Mouse (Mus musculus) C2C12 (cell line): ENCODE measurements around the gene Ptchd3. TPM values are rescaled to one million over a fixed set of nuclear protein-coding genes. Genes with fewer than 3 reads are reported as not detected.

ENCODE experiments used
- H3K27me3 ChIP-seq: one replicate; pipeline ENCODE4 v1.6.1; 2011; ENCODE audit not compliant: control insufficient read depth, insufficient read depth, insufficient read length
- H3K36me3 ChIP-seq: one replicate; pipeline ENCODE4 v1.6.1; 2011; ENCODE audit not compliant: control insufficient read depth, insufficient read depth
- H3K4me3 ChIP-seq: one replicate; pipeline ENCODE4 v1.5.1; 2011; ENCODE audit warnings: mild to moderate bottlenecking, control low read depth; ENCODE audit not compliant: poor library complexity, insufficient read depth, severe bottlenecking
- H3K79me2 ChIP-seq: one replicate; pipeline ENCODE4 v1.6.1; 2011; ENCODE audit not compliant: control insufficient read depth, insufficient read depth
- H3K79me3 ChIP-seq: one replicate; pipeline ENCODE4 v1.6.1; 2011; ENCODE audit warnings: low read depth, control low read depth
- H3ac ChIP-seq: one replicate; pipeline ENCODE3; 2011; ENCODE audit warnings: low read depth; ENCODE audit not compliant: control insufficient read depth, insufficient read length
- CEBPB ChIP-seq: IDR thresholded peaks from one replicate; pipeline ENCODE4 v1.6.1; 2011; ENCODE audit warnings: low read depth, mild to moderate bottlenecking, control low read depth, moderate library complexity
- CTCF ChIP-seq: IDR thresholded peaks from one replicate; pipeline ENCODE4 v1.5.1; 2011; ENCODE audit not compliant: control insufficient read depth, insufficient read depth, insufficient read length
- FOSL1 ChIP-seq: IDR thresholded peaks from one replicate; pipeline ENCODE4 v1.8.0; 2011; ENCODE audit warnings: mild to moderate bottlenecking, low read length; ENCODE audit not compliant: poor library complexity, insufficient read depth, severe bottlenecking
- MAX ChIP-seq: IDR thresholded peaks from one replicate; pipeline ENCODE4 v1.6.1; 2011; ENCODE audit warnings: mild to moderate bottlenecking, control low read depth
- MYOD1 ChIP-seq: IDR thresholded peaks from one replicate; pipeline ENCODE4 v1.6.1; 2011; ENCODE audit warnings: low read depth; ENCODE audit not compliant: control insufficient read depth, insufficient read length
- MYOG ChIP-seq: IDR thresholded peaks from one replicate; pipeline ENCODE4 v1.6.1; 2011; ENCODE audit not compliant: control insufficient read depth, insufficient read length; ENCODE audit errors: extremely low read depth
- USF1 ChIP-seq: IDR thresholded peaks from one replicate; pipeline ENCODE4 v1.6.1; 2011; ENCODE audit warnings: low read depth, mild to moderate bottlenecking, control low read depth, moderate library complexity
- long read RNA-seq, 2 experiments: library from polyadenylated mRNA; unstranded; transcript quantifications; one replicate each; pipeline ENCODE4 v2.0.0; 2019 to 2020
- polyA plus RNA-seq: library from polyadenylated mRNA; unstranded; fragments of >200 nt; fragmentation: generic; extraction: Trizol; gene quantifications from one replicate; pipeline ENCODE4 v1.2.1, GENCODE M21; 2012; ENCODE audit warnings: missing spikeins

Gene Ptchd3
- polyA plus RNA-seq = not detected
- long read RNA-seq, experiment 1 = 0 reads
- long read RNA-seq, experiment 2 = 0 reads

- Histone ChIP-seq H3K36me3 (no peaks in the 10 kb centered on the region), H3K79me3 (no peaks in the 10 kb centered on the region), H3ac (no peak within 1 kb of the TSS), H3K4me3 (no peak within 1 kb of the TSS), H3K27me3 (no peaks in the 10 kb centered on the region), H3K79me2 (no peaks in the 10 kb centered on the region)
- TF ChIP-seq MYOD1 (no peak), CEBPB (no peak)
These were observed at the start of gene Ptchd3 for GRCm38 (mm10) chr11:121829947-121830346. Gene Ptchd3 (plus strand): TSS chr11:121830247.

- TF ChIP-seq CTCF (no peak), FOSL1 (no peak), CEBPB (no peak), MYOD1 (no peak), MYOG (no peak), USF1 (no peak), MAX (no peak)
- no peaks in the 10 kb centered on the region for H3K27me3 ChIP-seq
- H3K79me3 ChIP-seq = no peaks in the 10 kb centered on the region
- H3ac ChIP-seq = no peak overlapping the region
- no peaks in the 10 kb centered on the region for H3K79me2 ChIP-seq
- no peaks in the 10 kb centered on the region for H3K36me3 ChIP-seq
- no peak overlapping the region for H3K4me3 ChIP-seq
These were observed 48.2 kb upstream of the Ptchd3 start for GRCm38 (mm10) chr11:121781831-121782230.

GRCm38 (mm10) chr11:121787456-121787855, 42.6 kb upstream of the Ptchd3 start:
- H3K79me2 ChIP-seq = no peaks in the 10 kb centered on the region
- no peak overlapping the region for H3ac ChIP-seq
- H3K27me3 ChIP-seq = no peaks in the 10 kb centered on the region
- no peak overlapping the region for H3K4me3 ChIP-seq
- H3K79me3 ChIP-seq = no peaks in the 10 kb centered on the region
- TF ChIP-seq MAX (no peak), CTCF (no peak), FOSL1 (no peak), MYOG (no peak), MYOD1 (no peak), CEBPB (no peak), USF1 (no peak)
- H3K36me3 ChIP-seq = no peaks in the 10 kb centered on the region

- no peak overlapping the region for H3ac ChIP-seq
- H3K4me3 ChIP-seq = no peak overlapping the region
- H3K36me3 ChIP-seq = no peaks in the 10 kb centered on the region
- no peaks in the 10 kb centered on the region for H3K27me3 ChIP-seq
- H3K79me3 ChIP-seq = no peaks in the 10 kb centered on the region
- H3K79me2 ChIP-seq = no peaks in the 10 kb centered on the region
- no peak for TF ChIP-seq MYOD1
- no peak for TF ChIP-seq MYOG
- no peak for TF ChIP-seq CTCF
- no peak for TF ChIP-seq MAX
- no peak for TF ChIP-seq CEBPB
- TF ChIP-seq FOSL1 = no peak
- TF ChIP-seq USF1 = no peak
These were observed 40.5 kb upstream of the Ptchd3 start for GRCm38 (mm10) chr11:121789566-121789965.

- no peak overlapping the region for H3ac ChIP-seq
- H3K27me3 ChIP-seq = no peaks in the 10 kb centered on the region
- H3K4me3 ChIP-seq = no peak overlapping the region
- no peaks in the 10 kb centered on the region for H3K79me3 ChIP-seq
- no peaks in the 10 kb centered on the region for H3K36me3 ChIP-seq
- H3K79me2 ChIP-seq = no peaks in the 10 kb centered on the region
- no peak for TF ChIP-seq CTCF
- TF ChIP-seq MYOG = no peak
- no peak for TF ChIP-seq USF1
- TF ChIP-seq CEBPB = no peak
- TF ChIP-seq FOSL1 = no peak
- TF ChIP-seq MYOD1 = no peak
- no peak for TF ChIP-seq MAX
These were observed 39.4 kb upstream of the Ptchd3 start for GRCm38 (mm10) chr11:121790671-121791094.

- no peaks in the 10 kb centered on the region for H3K36me3 ChIP-seq
- H3K4me3 ChIP-seq = no peak overlapping the region
- H3K27me3 ChIP-seq = no peaks in the 10 kb centered on the region
- H3K79me3 ChIP-seq = no peaks in the 10 kb centered on the region
- TF ChIP-seq USF1 (no peak), MAX (no peak), MYOG (no peak), CEBPB (no peak), MYOD1 (no peak), CTCF (no peak), FOSL1 (no peak)
- H3K79me2 ChIP-seq = no peaks in the 10 kb centered on the region
- H3ac ChIP-seq = no peak overlapping the region
These were observed 38.6 kb upstream of the Ptchd3 start for GRCm38 (mm10) chr11:121791446-121791845.
